Comparison of ENCODE assay signal across 8 mouse cellular contexts in genomic region chr11:75531469-75532242, GRCm38 (mm10). TPM values are rescaled to one million over a fixed set of nuclear protein-coding genes. Genes with fewer than 3 reads are reported as not detected.
DNase-seq lines count a peak whose midpoint lies in the region; ATAC-seq and TF ChIP-seq lines count a peak whose summit lies in the region.

Gene Slc43a2, plus strand, starts transcription at chr11:75531694.

- 0 out of 2 replicates have a peak, but pooled peaks cover 4% of the 10 kb centered on the region for H3K27me3 ChIP-seq in heart, embryonic 11.5 days (ENCODE audit: control insufficient read depth, insufficient read depth, low read length)
- no peaks in the 10 kb centered on the region for H3K27me3 ChIP-seq in kidney, embryonic 16.5 days (ENCODE audit: insufficient read depth, low read length)
- H3K27me3 ChIP-seq in liver, adult 2 months (ENCODE audit: control insufficient read depth, insufficient read depth, low read length) = no peaks in the 10 kb centered on the region
- H3K27me3 ChIP-seq in myocyte (ENCODE audit: control insufficient read depth, insufficient read depth, insufficient read length) = no peaks in the 10 kb centered on the region
- no peaks in the 10 kb centered on the region; the same call in 1 of the 2 replicates for H3K27me3 ChIP-seq in splenic B cell, adult 2 months (ENCODE audit: control insufficient read depth, insufficient read depth, low read length, poor library complexity, severe bottlenecking)

- WGBS in heart, embryonic 11.5 days (ENCODE audit: insufficient replicate concordance) = under 1% methylated on average over 62 of the region's 62 CpGs
- WGBS in kidney, embryonic 16.5 days = under 1% methylated on average over 62 of the region's 62 CpGs
- WGBS in liver, adult 2 months = 1% methylated on average over 62 of the region's 62 CpGs

- H3K79me2 ChIP-seq in liver, adult 2 months (ENCODE audit: control insufficient read depth, insufficient read depth, low read length) = no peaks in the 10 kb centered on the region
- no peaks in the 10 kb centered on the region for H3K79me2 ChIP-seq in myocyte (ENCODE audit: control insufficient read depth, insufficient read depth)

- DNase-seq in B cell, adult 2 months = peak; percentile 88 to 89
- peak; percentile 99 for DNase-seq in brain, adult 2 months (ENCODE audit: low read depth, low spot score)
- peak; percentile 63 for DNase-seq in liver, adult 2 months (ENCODE audit: extremely low read depth, low read depth, low spot score)
- peak; percentile 86 for DNase-seq in splenic B cell, adult 2 months (ENCODE audit: low read depth, low spot score)

- H3K27ac ChIP-seq in heart, embryonic 11.5 days (ENCODE audit: low read depth, low read length) = peak within 1 kb of the TSS; percentile 85
- peak within 1 kb of the TSS; percentile 88 for H3K27ac ChIP-seq in kidney, embryonic 16.5 days (ENCODE audit: low read length)
- peak within 1 kb of the TSS; percentile 73 for H3K27ac ChIP-seq in liver, adult 2 months (replicated peaks; ENCODE audit: insufficient read depth, low read depth, low read length)

- no peaks in the 10 kb centered on the region for H3K36me3 ChIP-seq in heart, embryonic 11.5 days (ENCODE audit: control insufficient read depth, insufficient read depth, low read length)
- no peaks in the 10 kb centered on the region for H3K36me3 ChIP-seq in kidney, embryonic 16.5 days (ENCODE audit: insufficient read depth, low read length)
- H3K36me3 ChIP-seq in liver, adult 2 months (ENCODE audit: control insufficient read depth, insufficient read depth, low read length) = peaks cover 6% of the 10 kb centered on the region; the same call in 1 of the 2 replicates
- H3K36me3 ChIP-seq in myocyte (ENCODE audit: control insufficient read depth, insufficient read depth) = no peaks in the 10 kb centered on the region
- H3K36me3 ChIP-seq in splenic B cell, adult 2 months (ENCODE audit: control insufficient read depth, insufficient read depth, low read length, poor library complexity, severe bottlenecking) = no peaks in the 10 kb centered on the region

- H3K4me3 ChIP-seq in heart, embryonic 11.5 days (ENCODE audit: low read depth, low read length) = peak within 1 kb of the TSS; percentile 73
- peak within 1 kb of the TSS; percentile 78 for H3K4me3 ChIP-seq in kidney, embryonic 16.5 days (ENCODE audit: low read length)
- peak within 1 kb of the TSS; percentile 86 for H3K4me3 ChIP-seq in liver, adult 2 months (ENCODE audit: insufficient read depth, low read depth, low read length)
- H3K4me3 ChIP-seq in myocyte = peak within 1 kb of the TSS; percentile 87

- no peaks in the 10 kb centered on the region for H3K9me3 ChIP-seq in heart, embryonic 11.5 days (replicated peaks; ENCODE audit: control insufficient read depth, low read length)
- no peaks in the 10 kb centered on the region for H3K9me3 ChIP-seq in kidney, embryonic 16.5 days (ENCODE audit: low read length)

- peak within 1 kb of the TSS; percentile 86 for H3K9ac ChIP-seq in heart, embryonic 11.5 days (ENCODE audit: low read depth, low read length)
- peak within 1 kb of the TSS; percentile 80 for H3K9ac ChIP-seq in kidney, embryonic 16.5 days (replicated peaks; ENCODE audit: low read length)
- H3K9ac ChIP-seq in liver, adult 2 months (ENCODE audit: low read depth, low read length) = peak within 1 kb of the TSS; percentile 78

- H3K4me1 ChIP-seq in heart, embryonic 11.5 days (ENCODE audit: control insufficient read depth, insufficient read depth, low read length) = peaks cover 12% of the 10 kb centered on the region
- H3K4me1 ChIP-seq in kidney, embryonic 16.5 days (ENCODE audit: insufficient read depth, low read length) = peaks cover 28% of the 10 kb centered on the region
- peaks cover 5% of the 10 kb centered on the region for H3K4me1 ChIP-seq in liver, adult 2 months (ENCODE audit: control insufficient read depth, insufficient read depth, low read length)

- peak; percentile 79 for ATAC-seq in erythroblast, adult 5-6 weeks (replicated peaks; ENCODE audit: low FRiP score, poor library complexity, severe bottlenecking)
- ATAC-seq in heart, embryonic 11.5 days (replicated peaks; ENCODE audit: insufficient number of reproducible peaks, low FRiP score, low TSS enrichment) = peak; percentile 87
- peak; percentile 90 for ATAC-seq in kidney, embryonic 16.5 days (ENCODE audit: low FRiP score, low TSS enrichment)

- H3K4me2 ChIP-seq in heart, embryonic 11.5 days = peak within 1 kb of the TSS; percentile 100
- H3K4me2 ChIP-seq in kidney, embryonic 16.5 days (replicated peaks; ENCODE audit: low read depth, low read length) = peak within 1 kb of the TSS; percentile 100
- peak within 1 kb of the TSS; percentile 100 for H3K4me2 ChIP-seq in myocyte (ENCODE audit: low read depth)

- TF ChIP-seq CTCF in liver, adult 2 months (IDR thresholded peaks at IDR 0.05; ENCODE audit: low read depth, low read length) = no peak

- 0 out of 2 replicates have a peak, but pooled peaks have one; percentile 13 for TF ChIP-seq POLR2A in liver, adult 2 months (IDR thresholded peaks at IDR 0.05; ENCODE audit: extremely low read depth, insufficient read depth, low read length)
- TF ChIP-seq POLR2A in myocyte (IDR thresholded peaks at IDR 0.05; ENCODE audit: insufficient read length, low read depth) = no peak

- peak within 1 kb of the TSS; percentile 54 for H3ac ChIP-seq in myocyte (ENCODE audit: control insufficient read depth, insufficient read length)

TF ChIP-seq in myocyte, 11 proteins besides CTCF, POLR2A, EP300 and RAD21:
- no peak for TF ChIP-seq SRF (IDR thresholded peaks at IDR 0.05; ENCODE audit: control insufficient read depth, insufficient read length, low read depth)
- no peak for TF ChIP-seq MAX (IDR thresholded peaks at IDR 0.05; ENCODE audit: low read depth)
- TF ChIP-seq E2F4 (IDR thresholded peaks at IDR 0.05; ENCODE audit: insufficient read depth) = peak; percentile 74

RNA-seq across cellular contexts. Expression of gene Slc43a2, which starts in this region (rescaled TPM):
- total RNA-seq in erythroblast, adult 5-6 weeks (2015; ENCODE audit: low replicate concordance) = 6.7 and 11.9 TPM in 2 replicates
- total RNA-seq in erythroblast, adult 5-6 weeks (2017; ENCODE audit: low replicate concordance) = 9.1 and 14.9 TPM in 2 replicates
- polyA plus RNA-seq in heart, embryonic 11.5 days (2014; fragmentation: Nextera tagmentation; extraction: Ambion mirVana) = 2.7 and 4.2 TPM in 2 replicates
- 9.4 and 9.7 TPM in 2 replicates for polyA plus RNA-seq in kidney, embryonic 16.5 days (2015; fragmentation: Nextera tagmentation; extraction: Ambion mirVana)
- 4.1 and 8.9 TPM in 2 replicates for total RNA-seq in liver, adult 2 months (2014; rRNA removed)
- polyA plus RNA-seq in liver, adult 2 months (2012; rRNA removed) = 5.2 and 8.0 TPM in 2 replicates
- 15.9 TPM for polyA plus RNA-seq in myocyte (2012; fragmentation: generic; extraction: Trizol)

Comparison
In these comparisons a context has a peak if more than half of its experiments do, and no peak if none do; other contexts are left out.
1. Peak in every context shown above with its lines: DNase-seq, ATAC-seq, H3K4me3 ChIP-seq and H3K27ac ChIP-seq.